Mouse (Mus musculus) urinary bladder, postnatal 10 days (tissue): ENCODE results near the gene Ypel1.

ENCODE experiments used
- DNase-seq: peaks from one replicate; pipeline ENCODE4 v3.0.0; 2022; ENCODE audit warnings: low spot score

The Ypel1 gene

GRCm38 (mm10) chr16:17069511-17070443, at the start of gene Ypel1:
Gene Ypel1, plus strand, starts transcription at chr16:17069696.
- DNase-seq = peak; percentile 71

- no peak for DNase-seq
Measured at GRCm38 (mm10) chr16:17024469-17025148, 44.9 kb upstream of the Ypel1 start.

- no peak for DNase-seq
Measured at GRCm38 (mm10) chr16:17029971-17030695, 39.4 kb upstream of the Ypel1 start.

DNA sequence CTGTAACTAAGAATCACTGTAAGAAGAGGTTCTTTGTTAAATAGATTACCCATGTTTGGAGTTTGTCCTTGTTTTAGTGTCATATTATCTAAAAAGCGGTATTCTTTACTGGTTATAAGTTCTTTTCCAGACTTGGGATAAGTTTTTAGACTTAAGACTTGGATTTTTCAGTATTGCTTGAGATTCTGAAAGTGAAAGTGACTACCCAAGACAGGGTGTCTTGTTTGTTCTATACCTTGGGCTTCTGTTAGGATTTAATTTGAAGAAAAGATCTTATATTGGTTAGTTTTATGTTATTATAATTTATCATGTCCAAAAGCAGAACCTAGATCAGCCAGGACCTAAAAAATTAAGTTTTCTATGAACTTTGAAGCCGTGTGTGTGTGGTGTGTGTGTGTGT, 35.7 kb upstream of the Ypel1 start:
- no peak for DNase-seq

GRCm38 (mm10) chr16:17040716-17041115, 28.8 kb upstream of the Ypel1 start:
- DNase-seq = no peak

- DNase-seq = no peak
Measured at GRCm38 (mm10) chr16:17041417-17041816, 28.1 kb upstream of the Ypel1 start.

- no peak for DNase-seq
Measured at GRCm38 (mm10) chr16:17044320-17044719, 25.2 kb upstream of the Ypel1 start.

DNA sequence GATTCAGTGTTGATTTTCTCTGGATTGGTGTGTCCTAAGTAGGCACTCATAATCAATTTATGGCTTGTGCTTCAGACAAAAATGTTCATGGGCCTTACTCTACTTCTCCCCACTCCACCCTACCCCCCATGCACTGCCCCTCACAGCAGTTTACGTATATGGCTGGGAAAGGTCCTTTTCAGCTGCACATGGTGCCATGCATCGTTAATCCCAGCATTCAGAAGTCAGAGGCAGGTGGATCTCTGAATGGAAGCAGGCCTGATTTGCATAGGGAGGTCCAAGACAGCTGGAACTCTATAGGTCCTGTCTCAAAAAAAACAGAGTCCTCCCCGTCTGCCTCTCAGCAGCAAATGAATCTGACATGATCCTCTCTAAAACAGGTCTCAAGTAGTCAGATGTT, 24.2 kb upstream of the Ypel1 start:
- no peak for DNase-seq

DNA sequence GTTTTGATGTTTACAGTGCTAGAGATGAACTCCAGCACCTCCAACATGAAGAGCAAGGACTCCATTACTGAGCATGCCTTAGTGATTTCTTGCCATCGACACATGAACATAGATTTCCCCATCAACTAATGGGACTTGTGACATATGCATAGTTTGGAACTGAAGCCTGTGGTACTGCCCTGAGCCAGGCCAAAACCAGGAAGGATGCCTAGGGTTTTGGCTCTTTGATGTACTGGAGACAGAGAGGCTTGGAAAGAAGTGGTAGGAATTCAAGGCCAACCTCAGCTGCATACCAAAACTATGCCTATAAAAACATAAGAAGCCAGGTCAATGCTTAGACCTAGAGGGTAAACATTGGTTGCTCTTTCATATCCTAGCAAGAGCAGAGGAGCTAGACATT, 19.6 kb upstream of the Ypel1 start:
- no peak for DNase-seq

DNA sequence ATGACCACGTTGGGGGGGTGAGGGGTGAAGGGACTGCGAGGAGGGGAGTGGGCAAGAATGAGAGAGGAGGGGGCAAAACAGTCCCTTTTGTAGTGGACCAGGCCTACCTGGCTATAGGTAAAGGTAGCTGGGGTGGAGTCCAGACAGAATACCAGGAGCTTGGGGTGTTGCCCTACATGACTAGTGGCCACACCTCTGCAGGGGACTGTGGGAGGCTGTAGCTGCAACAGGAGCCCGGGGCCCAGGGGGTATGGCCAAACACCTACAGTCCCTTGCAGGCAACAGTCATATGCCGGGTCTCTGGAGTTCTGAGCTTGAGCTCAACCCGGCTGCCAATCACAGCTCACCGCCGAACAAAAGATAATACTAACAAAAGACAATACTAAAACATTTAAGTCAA, 17.4 kb upstream of the Ypel1 start:
- DNase-seq = no peak

DNA sequence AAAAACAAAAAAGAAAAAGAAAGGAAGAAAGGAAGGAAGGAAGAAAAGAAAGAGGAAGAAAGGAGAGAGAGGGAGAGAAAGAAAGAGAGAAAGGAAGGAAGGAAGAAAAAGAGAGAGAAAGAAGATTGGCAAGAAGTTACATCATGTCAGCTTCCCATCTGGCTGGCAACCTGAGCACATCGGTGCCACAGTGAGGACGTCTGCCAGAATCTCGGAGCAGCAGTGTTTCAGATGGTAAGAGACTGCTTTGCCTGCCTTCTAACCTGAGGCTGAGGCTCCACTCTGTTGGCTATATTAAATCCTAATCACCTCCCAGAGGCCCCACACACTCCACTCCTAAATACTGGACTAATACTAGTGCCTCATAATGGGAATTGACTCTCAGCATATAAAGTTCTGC, 15.6 kb upstream of the Ypel1 start:
- DNase-seq = no peak

GRCm38 (mm10) chr16:17055584-17055983, 13.9 kb upstream of the Ypel1 start:
- DNase-seq = no peak

GRCm38 (mm10) chr16:17062338-17062737, 7.2 kb upstream of the Ypel1 start:
- DNase-seq = no peak

DNA sequence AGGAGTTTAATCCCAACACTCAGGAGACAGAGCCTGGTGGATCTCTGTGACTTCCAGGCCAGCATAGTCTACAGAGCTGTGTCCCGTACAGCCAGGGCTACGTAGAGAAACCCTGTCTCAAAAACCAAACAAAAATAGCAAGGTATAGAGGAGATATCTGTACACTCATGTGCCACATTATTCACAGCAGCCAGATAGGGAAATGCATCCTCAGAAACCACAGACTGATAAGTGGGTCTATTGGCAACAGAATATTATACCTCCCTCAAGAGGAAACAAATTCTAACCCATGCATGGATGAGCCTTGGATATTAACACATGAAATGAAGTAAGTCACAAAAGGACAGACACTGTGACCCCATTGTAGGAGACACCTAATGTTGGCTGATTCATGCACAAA, 1.9 kb upstream of the Ypel1 start:
- no peak for DNase-seq

- no peak for DNase-seq
Measured at GRCm38 (mm10) chr16:17070716-17071115, 1.2 kb downstream of the Ypel1 start.

GRCm38 (mm10) chr16:17073000-17073399, 3.5 kb downstream of the Ypel1 start:
- DNase-seq = no peak

DNA sequence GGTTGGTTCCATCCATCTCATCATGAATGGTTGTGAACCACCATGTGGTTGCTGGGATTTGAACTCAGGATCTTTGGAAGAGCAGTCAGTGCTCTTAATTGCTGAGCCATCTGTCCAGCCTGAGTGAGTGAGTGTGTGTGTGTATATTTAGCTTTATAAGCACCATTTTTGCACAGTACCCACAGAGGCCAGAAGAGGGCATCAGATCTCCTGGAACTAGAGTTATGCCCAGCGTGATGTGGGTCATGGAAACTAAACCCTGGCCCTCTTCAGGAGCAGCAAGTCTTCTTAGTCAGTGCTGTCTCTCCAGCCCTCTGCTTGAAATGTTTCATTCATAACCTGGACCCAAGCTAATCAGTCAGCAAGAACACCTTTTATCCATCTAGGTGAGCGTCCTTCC, 6.8 kb downstream of the Ypel1 start:
- DNase-seq = no peak

DNA sequence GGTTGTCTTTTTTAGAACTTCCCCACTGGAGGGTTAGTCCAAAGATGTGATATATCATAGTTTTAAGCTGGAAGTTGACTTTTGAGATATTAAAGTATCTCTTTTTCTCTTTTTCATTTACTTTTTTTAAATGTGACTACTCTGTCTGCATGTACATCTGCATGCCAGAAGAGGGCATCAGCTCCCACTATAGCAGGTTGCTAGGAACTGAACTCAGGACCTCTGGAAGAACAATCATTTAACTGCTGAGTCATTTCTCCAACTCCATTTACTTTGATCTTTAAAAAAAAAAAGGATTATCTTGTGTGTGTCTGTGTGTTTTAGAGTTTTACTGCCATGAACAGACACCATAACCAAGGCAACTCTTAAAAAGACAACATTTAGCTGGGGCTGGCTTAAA, 7.4 kb downstream of the Ypel1 start:
- DNase-seq = no peak

DNA sequence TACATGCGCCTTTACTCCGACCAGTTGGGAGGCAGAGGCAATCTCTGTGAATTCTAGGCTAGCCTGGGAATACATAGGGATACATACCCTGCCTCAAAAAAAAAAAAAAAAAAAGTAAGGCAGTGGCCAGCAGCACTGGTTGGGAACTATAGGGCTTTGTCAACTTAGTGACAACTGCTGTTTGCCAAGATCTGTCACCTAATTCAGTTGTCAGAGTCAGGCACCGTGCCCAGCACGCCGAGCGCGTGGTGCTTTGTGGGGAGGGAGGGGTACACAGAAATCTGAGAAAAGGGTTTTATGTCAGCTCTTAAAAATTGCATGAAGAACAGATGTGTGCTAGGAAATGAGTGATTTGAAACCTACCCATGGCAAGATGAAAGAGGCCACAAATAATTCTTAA, 8.6 kb downstream of the Ypel1 start:
- DNase-seq = no peak

DNA sequence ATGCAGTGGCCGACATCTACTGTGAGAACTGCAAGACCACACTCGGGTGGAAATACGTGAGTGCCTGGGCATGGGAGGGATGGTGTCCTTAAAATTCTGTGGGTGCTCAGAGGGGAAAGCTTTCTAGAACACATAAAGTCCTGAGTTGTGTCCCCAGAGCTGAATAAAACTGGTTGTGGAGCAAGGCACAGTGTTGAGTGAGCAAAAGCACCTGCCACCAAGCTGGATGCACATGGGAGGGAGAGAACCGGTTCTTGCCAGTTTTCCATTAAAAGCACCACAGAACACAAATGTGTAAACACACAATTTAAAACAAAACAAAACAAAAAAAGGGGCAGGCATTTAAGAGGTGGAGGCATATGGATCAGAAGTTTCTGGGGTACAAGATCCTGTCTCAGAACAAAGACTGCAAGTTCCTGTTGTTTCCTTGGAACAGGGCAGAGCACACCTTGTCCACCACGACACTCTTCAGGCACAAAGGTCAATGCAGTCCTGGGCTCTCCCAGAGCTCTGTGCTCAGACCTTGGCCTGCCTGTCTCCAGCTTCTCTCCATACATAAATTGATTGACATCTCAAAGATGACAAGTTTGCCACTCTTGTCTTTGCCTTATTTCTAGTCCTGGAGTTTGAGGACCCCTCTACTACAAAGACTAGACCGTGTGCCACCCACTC, 12.8 kb downstream of the Ypel1 start:
- no peak for DNase-seq

- no peak for DNase-seq
Measured at GRCm38 (mm10) chr16:17085636-17086035, 16.1 kb downstream of the Ypel1 start.

GRCm38 (mm10) chr16:17086241-17086640, 16.7 kb downstream of the Ypel1 start:
- no peak for DNase-seq
